Mouse (Mus musculus) neural tube, embryonic 13.5 days (tissue): Measurements from ENCODE around the gene Gbgt1. TPM values are rescaled to one million over a fixed set of nuclear protein-coding genes. Genes with fewer than 3 reads are reported as not detected.

Source experiments
- ATAC-seq: fragments of 200-750 bp; cut with Nextera tagmentation; 2 replicates; pipeline ENCODE4 v1.8.0; 2017; ENCODE audit warnings: low read depth, mild to moderate bottlenecking, moderate TSS enrichment, moderate library complexity
- H3K27ac ChIP-seq: fragments of 300-500 bp; sonication (generic); replicated peaks from 2 replicates; pipeline ENCODE4 v1.5.1; 2015; ENCODE audit warnings: moderate library complexity, mild to moderate bottlenecking, inconsistent platforms
- H3K27me3 ChIP-seq: fragments of 300-500 bp; sonication (generic); 2 replicates; pipeline ENCODE4 v1.6.1; 2015; ENCODE audit warnings: mild to moderate bottlenecking, inconsistent platforms
- H3K36me3 ChIP-seq: fragments of 300-500 bp; sonication (generic); 2 replicates; pipeline ENCODE4 v1.6.1; 2015; ENCODE audit warnings: mild to moderate bottlenecking, inconsistent platforms
- H3K4me1 ChIP-seq: fragments of 300-500 bp; sonication (generic); replicated peaks from 2 replicates; pipeline ENCODE4 v1.6.1; 2015; ENCODE audit warnings: inconsistent platforms
- H3K4me2 ChIP-seq: fragments of 300-500 bp; sonication (generic); 2 replicates; pipeline ENCODE4 v1.6.1; 2015; ENCODE audit warnings: inconsistent platforms, mild to moderate bottlenecking, moderate library complexity
- H3K4me3 ChIP-seq: fragments of 300-500 bp; sonication (generic); 2 replicates; pipeline ENCODE4 v1.5.1; 2015; ENCODE audit warnings: mild to moderate bottlenecking, inconsistent platforms
- H3K9ac ChIP-seq: fragments of 300-500 bp; sonication (generic); 2 replicates; pipeline ENCODE4 v1.6.1; 2015; ENCODE audit warnings: moderate library complexity, mild to moderate bottlenecking, inconsistent platforms
- H3K9me3 ChIP-seq: fragments of 300-500 bp; sonication (generic); 2 replicates; pipeline ENCODE4 v1.6.1; 2016; ENCODE audit warnings: inconsistent platforms
- WGBS: fragments of 180-500 bp; shearing (Covaris S2); methylation state at CpG from one replicate; pipeline ENCODE4 v1.1.7; 2015; 5-methylcytosine and 5-hydroxymethylcytosine counted together
- polyA plus RNA-seq: library from polyadenylated mRNA; unstranded; fragments of >200 nt; fragmentation: Nextera tagmentation; extraction: Ambion mirVana; gene quantifications from 2 replicates; pipeline ENCODE4 v1.2.1, GENCODE M21; 2015

Gene Gbgt1
- polyA plus RNA-seq, 1 experiment from 2014 or later: 1.7 TPM

- Histone ChIP-seq H3K4me3 (peak overlapping the region; percentile 59), H3K27ac (peak overlapping the region; percentile 93), H3K9ac (peak overlapping the region; percentile 85), H3K36me3 (0 out of 2 replicates have a peak, but pooled peaks cover 2% of the 10 kb centered on the region), H3K4me1 (peaks cover 100% of the 10 kb centered on the region), H3K4me2 (peak overlapping the region; percentile 76), H3K9me3 (no peaks in the 10 kb centered on the region), H3K27me3 (no peaks in the 10 kb centered on the region)
- ATAC-seq: no peak
- WGBS: 34% methylated on average over 4 of the region's 4 CpGs
Observed at GRCm38 (mm10) chr2:28535263-28535540, 38.5 kb downstream of the Gbgt1 start.

GRCm38 (mm10) chr2:28535650-28536049 lies 39.0 kb downstream of the Gbgt1 start:
- Histone ChIP-seq H3K9ac (peak overlapping the region; percentile 85), H3K4me2 (peak overlapping the region; percentile 76), H3K4me3 (peak overlapping the region; percentile 59), H3K9me3 (no peaks in the 10 kb centered on the region), H3K4me1 (peaks cover 100% of the 10 kb centered on the region), H3K27ac (peak overlapping the region; percentile 93), H3K36me3 (peaks cover 6% of the 10 kb centered on the region), H3K27me3 (no peaks in the 10 kb centered on the region)
- WGBS: 22% methylated on average over 7 of the region's 7 CpGs
- no peak for ATAC-seq

- peak overlapping the region; percentile 93 for H3K27ac ChIP-seq
- H3K27me3 ChIP-seq: no peaks in the 10 kb centered on the region
- ATAC-seq: no peak
- 70% methylated on average over 4 of the region's 4 CpGs for WGBS
- peaks cover 8% of the 10 kb centered on the region for H3K36me3 ChIP-seq
- peak overlapping the region; percentile 76; the same call in 1 of the 2 replicates for H3K4me2 ChIP-seq
- peaks cover 98% of the 10 kb centered on the region for H3K4me1 ChIP-seq
- no peak overlapping the region for H3K4me3 ChIP-seq
- H3K9me3 ChIP-seq: no peaks in the 10 kb centered on the region
- H3K9ac ChIP-seq: peak overlapping the region; percentile 85
Observed at GRCm38 (mm10) chr2:28536166-28536565, 39.5 kb downstream of the Gbgt1 start.

DNA sequence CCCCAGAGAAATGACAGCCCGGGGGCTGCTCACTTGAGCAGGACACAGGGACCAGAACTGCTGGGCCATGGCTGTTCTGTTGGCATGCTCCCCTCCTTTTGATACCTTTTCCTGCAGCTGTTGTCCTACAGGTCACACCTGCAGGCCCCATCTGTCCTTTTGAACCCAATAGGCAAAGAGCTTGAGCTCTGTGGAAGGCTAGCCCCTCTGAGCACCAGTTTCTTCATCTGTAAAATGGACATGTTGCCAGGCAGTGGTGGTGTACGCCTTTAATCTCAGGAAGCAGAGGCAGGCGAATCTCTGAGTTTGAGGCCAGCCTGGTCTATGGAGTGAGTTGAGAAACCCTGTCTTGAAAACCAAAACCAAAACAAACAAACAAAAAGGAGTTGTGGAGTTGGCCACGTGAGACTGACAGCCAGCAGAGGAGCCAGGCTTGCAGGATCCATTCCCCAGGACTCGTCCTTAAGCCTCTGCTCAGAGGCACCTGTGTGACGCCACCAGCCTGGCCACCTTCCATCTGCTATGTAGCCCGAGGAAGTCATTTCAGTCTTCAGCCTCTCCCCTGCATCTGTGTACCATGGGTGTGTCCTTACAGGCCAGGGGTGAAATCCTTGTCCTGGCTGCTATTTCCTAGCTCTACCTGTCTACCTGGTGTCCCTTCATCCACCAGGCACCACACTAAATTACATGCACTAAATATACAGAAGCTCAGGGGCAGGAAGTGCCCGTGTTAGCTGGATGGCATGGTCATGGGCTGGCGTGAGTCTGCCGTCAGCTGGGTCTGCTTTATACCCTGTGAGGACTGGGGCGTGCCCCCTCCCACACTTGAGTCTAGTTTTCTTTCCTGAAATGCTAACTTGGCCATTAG lies 40.3 kb downstream of the Gbgt1 start:
- Histone ChIP-seq H3K27me3 (no peaks in the 10 kb centered on the region), H3K4me2 (no peak overlapping the region), H3K4me3 (no peak overlapping the region), H3K4me1 (peaks cover 90% of the 10 kb centered on the region), H3K9ac (peak overlapping the region; percentile 28; the same call in 1 of the 2 replicates), H3K36me3 (peaks cover 16% of the 10 kb centered on the region), H3K27ac (no peak overlapping the region; the same call in 1 of the 2 replicates), H3K9me3 (no peaks in the 10 kb centered on the region)
- no peak for ATAC-seq
- 75% methylated on average over 11 of the region's 11 CpGs for WGBS

DNA sequence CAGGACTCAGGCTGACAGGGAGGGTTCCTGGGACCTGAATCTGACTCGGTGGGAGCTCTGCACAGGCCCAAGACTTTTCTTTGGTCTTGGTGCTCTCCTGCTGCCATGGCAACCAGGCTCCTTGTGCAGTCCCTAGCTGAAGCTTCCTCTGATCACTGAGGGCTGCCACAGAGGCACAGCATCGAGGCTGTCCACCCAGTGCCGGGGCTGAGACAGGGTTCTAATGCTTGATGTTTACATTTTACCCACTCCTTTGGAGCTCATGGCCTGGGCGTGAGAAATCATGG lies 40.9 kb downstream of the Gbgt1 start:
- H3K27me3 ChIP-seq: no peaks in the 10 kb centered on the region

DNA sequence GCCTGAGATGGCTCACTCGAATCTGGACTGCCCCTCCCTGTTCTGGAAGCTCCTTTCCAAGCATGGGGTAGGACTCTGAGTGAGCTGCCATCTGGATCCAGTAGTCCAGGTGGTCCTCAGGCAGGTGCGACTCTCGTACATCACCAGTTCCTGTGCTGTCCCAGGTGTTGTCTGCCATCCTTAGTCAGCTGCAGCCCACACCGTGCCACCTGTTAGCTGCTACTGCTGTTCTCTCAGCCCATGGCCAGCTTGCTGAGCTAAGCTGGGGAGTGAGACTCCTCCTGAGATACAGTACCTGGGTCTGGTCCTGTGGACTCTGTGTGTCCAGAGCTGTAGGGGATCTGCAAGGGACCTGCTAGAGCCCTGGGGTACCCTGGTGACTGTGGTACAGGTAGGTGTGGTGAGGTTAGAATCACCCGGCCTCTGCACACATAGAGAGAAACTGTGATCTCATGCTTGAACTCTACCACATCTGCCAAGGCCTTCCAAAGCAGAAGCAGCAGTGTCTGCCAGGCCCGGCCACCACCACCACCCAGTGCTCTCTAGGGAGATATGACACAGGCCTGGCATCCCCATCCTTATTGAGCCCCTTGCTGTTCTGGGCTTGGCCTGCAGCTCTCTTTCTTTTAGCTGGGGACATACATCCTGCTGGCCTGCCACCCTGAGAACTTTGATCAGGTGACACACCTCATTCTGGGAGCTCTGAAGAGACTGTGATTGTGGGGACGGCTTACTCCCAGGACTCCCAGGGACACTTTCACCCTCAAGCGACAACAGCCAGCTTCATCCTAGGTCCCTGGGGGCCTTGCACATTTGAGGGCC lies 41.5 kb downstream of the Gbgt1 start:
- Histone ChIP-seq H3K9ac (peak overlapping the region; percentile 28), H3K4me2 (no peak overlapping the region), H3K27ac (peak overlapping the region; percentile 84), H3K4me3 (no peak overlapping the region), H3K4me1 (peaks cover 78% of the 10 kb centered on the region), H3K27me3 (no peaks in the 10 kb centered on the region), H3K9me3 (no peaks in the 10 kb centered on the region), H3K36me3 (peaks cover 28% of the 10 kb centered on the region)
- ATAC-seq: no peak
- WGBS: 69% methylated on average over 8 of the region's 8 CpGs

More for the DNA sequence above, 40.9 kb downstream of the Gbgt1 start:
- H3K4me2 ChIP-seq: no peak overlapping the region
- H3K36me3 ChIP-seq: peaks cover 22% of the 10 kb centered on the region
- H3K4me3 ChIP-seq: no peak overlapping the region
- peak overlapping the region; percentile 28; the same call in 1 of the 2 replicates for H3K9ac ChIP-seq
- H3K4me1 ChIP-seq: peaks cover 84% of the 10 kb centered on the region
- H3K9me3 ChIP-seq: no peaks in the 10 kb centered on the region
- WGBS: 41% methylated on average over 4 of the region's 4 CpGs
- no peak for ATAC-seq
- H3K27ac ChIP-seq: no peak overlapping the region

- Histone ChIP-seq H3K27me3 (no peaks in the 10 kb centered on the region), H3K9ac (peak overlapping the region; percentile 28; the same call in 1 of the 2 replicates), H3K27ac (peak overlapping the region; percentile 84), H3K4me1 (peaks cover 72% of the 10 kb centered on the region), H3K9me3 (no peaks in the 10 kb centered on the region), H3K4me2 (no peak overlapping the region), H3K36me3 (peaks cover 34% of the 10 kb centered on the region), H3K4me3 (no peak overlapping the region)
- WGBS: 63% methylated on average over 1 of the region's 1 CpGs
- ATAC-seq: no peak
Observed at GRCm38 (mm10) chr2:28538817-28539128, 42.1 kb downstream of the Gbgt1 start.

GRCm38 (mm10) chr2:28539206-28539605 lies 42.5 kb downstream of the Gbgt1 start:
- Histone ChIP-seq H3K27ac (peak overlapping the region; percentile 84), H3K9ac (peak overlapping the region; percentile 28; the same call in 1 of the 2 replicates), H3K4me3 (no peak overlapping the region), H3K4me1 (peaks cover 68% of the 10 kb centered on the region), H3K9me3 (no peaks in the 10 kb centered on the region), H3K27me3 (no peaks in the 10 kb centered on the region), H3K4me2 (no peak overlapping the region), H3K36me3 (peaks cover 38% of the 10 kb centered on the region)
- ATAC-seq: peak; percentile 48
- WGBS: 28% methylated on average over 7 of the region's 7 CpGs

- WGBS: 78% methylated on average over 2 of the region's 2 CpGs
- no peak for ATAC-seq
- no peaks in the 10 kb centered on the region for H3K9me3 ChIP-seq
Observed at GRCm38 (mm10) chr2:28539949-28540348, 43.3 kb downstream of the Gbgt1 start.

GRCm38 (mm10) chr2:28540587-28541227 lies 44.0 kb downstream of the Gbgt1 start:
- 79% methylated on average over 8 of the region's 8 CpGs for WGBS
- peaks cover 53% of the 10 kb centered on the region for H3K36me3 ChIP-seq

More at GRCm38 (mm10) chr2:28539949-28540348, 43.3 kb downstream of the Gbgt1 start:
- Histone ChIP-seq H3K27ac (peak overlapping the region; percentile 84), H3K4me2 (no peak overlapping the region), H3K27me3 (no peaks in the 10 kb centered on the region), H3K36me3 (peaks cover 45% of the 10 kb centered on the region), H3K4me1 (peaks cover 60% of the 10 kb centered on the region), H3K9ac (peak overlapping the region; percentile 28; the same call in 1 of the 2 replicates), H3K4me3 (no peak overlapping the region)

DNA sequence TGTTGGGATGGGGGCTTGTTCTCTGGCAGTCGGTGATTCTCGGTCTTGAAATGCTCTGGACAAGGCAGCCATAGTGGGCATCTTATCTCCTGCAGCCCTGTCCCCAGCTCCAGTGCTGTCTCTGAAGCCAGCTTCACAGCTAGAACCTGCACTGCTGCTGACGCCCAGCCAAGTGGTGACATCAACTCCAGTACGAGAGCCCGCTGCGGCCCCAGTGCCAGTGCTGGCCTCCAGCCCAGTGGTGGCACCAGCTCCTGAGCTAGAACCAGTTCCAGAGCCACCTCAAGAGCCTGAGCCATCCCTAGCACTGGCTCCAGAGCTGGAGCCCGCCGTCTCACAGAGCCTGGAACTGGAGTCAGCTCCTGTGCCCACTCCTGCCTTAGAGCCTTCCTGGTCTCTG lies 47.2 kb downstream of the Gbgt1 start:
- Histone ChIP-seq H3K9me3 (no peaks in the 10 kb centered on the region), H3K4me2 (no peak overlapping the region), H3K9ac (no peak overlapping the region), H3K27ac (no peak overlapping the region), H3K4me1 (peaks cover 26% of the 10 kb centered on the region), H3K36me3 (peaks cover 83% of the 10 kb centered on the region), H3K4me3 (no peak overlapping the region), H3K27me3 (no peaks in the 10 kb centered on the region)
- ATAC-seq: no peak
- 91% methylated on average over 8 of the region's 8 CpGs for WGBS

More at GRCm38 (mm10) chr2:28540587-28541227, 44.0 kb downstream of the Gbgt1 start:
- no peak for ATAC-seq
- peaks cover 53% of the 10 kb centered on the region for H3K4me1 ChIP-seq
- no peaks in the 10 kb centered on the region for H3K27me3 ChIP-seq
- H3K4me3 ChIP-seq: no peak overlapping the region
- no peak overlapping the region for H3K9ac ChIP-seq
- H3K27ac ChIP-seq: no peak overlapping the region
- H3K4me2 ChIP-seq: no peak overlapping the region
- H3K9me3 ChIP-seq: no peaks in the 10 kb centered on the region

GRCm38 (mm10) chr2:28545976-28546375 lies 49.3 kb downstream of the Gbgt1 start:
- H3K9me3 ChIP-seq: no peaks in the 10 kb centered on the region
- H3K4me1 ChIP-seq: peaks cover 5% of the 10 kb centered on the region; the same call in 1 of the 2 replicates
- H3K27ac ChIP-seq: no peak overlapping the region
- peaks cover 95% of the 10 kb centered on the region for H3K36me3 ChIP-seq
- no peak overlapping the region for H3K4me2 ChIP-seq
- no peak for ATAC-seq
- no peak overlapping the region for H3K9ac ChIP-seq
- H3K27me3 ChIP-seq: no peaks in the 10 kb centered on the region
- no peak overlapping the region for H3K4me3 ChIP-seq
